Mouse (Mus musculus): ENCODE data around the gene Zbtb11. TPM values are rescaled to one million over a fixed set of nuclear protein-coding genes. Genes with fewer than 3 reads are reported as not detected.
A peak's percentile ranks its signal among the peaks of the same experiment; 100 is the strongest.

Gene Zbtb11
- polyA plus RNA-seq, 1 experiment from 2014 or later: 24.4 TPM

- Histone ChIP-seq H3K27ac (replicated peaks; ENCODE audit: low read depth, low read length) (no peak overlapping the region), H3K36me3 (ENCODE audit: control insufficient read depth, insufficient read depth, low read length) (peaks cover 9% of the 10 kb centered on the region), H3K4me3 (replicated peaks; ENCODE audit: low read depth, low read length) (no peak overlapping the region), H3K27me3 (ENCODE audit: control insufficient read depth, insufficient read depth, low read length) (no peaks in the 10 kb centered on the region), H3K9me3 (ENCODE audit: control insufficient read depth, low read length) (no peaks in the 10 kb centered on the region), H3K9ac (replicated peaks; ENCODE audit: low read length) (no peak overlapping the region), H3K4me2 (ENCODE audit: low read length) (no peak overlapping the region), H3K4me1 (ENCODE audit: control insufficient read depth, insufficient read depth, low read length) (peaks cover 7% of the 10 kb centered on the region)
- peak; percentile 63 for DNase-seq
- ATAC-seq (ENCODE audit: low FRiP score, low TSS enrichment): no peak
- WGBS: 70% methylated on average over 4 of the region's 4 CpGs
Observed at GRCm38 (mm10) chr16:55964126-55964949, 9.3 kb upstream of the Zbtb11 start.

GRCm38 (mm10) chr16:55966212-55966871 is 7.3 kb upstream of the Zbtb11 start, which contains the start of gene Rpl24:
Gene Rpl24 (plus strand): TSS chr16:55966275.
- Histone ChIP-seq H3K9ac (replicated peaks; ENCODE audit: low read length) (peak within 1 kb of the TSS; percentile 89), H3K27ac (replicated peaks; ENCODE audit: low read depth, low read length) (peak within 1 kb of the TSS; percentile 80), H3K4me2 (ENCODE audit: low read length) (peak within 1 kb of the TSS; percentile 91), H3K27me3 (ENCODE audit: control insufficient read depth, insufficient read depth, low read length) (no peaks in the 10 kb centered on the region), H3K4me3 (replicated peaks; ENCODE audit: low read depth, low read length) (peak within 1 kb of the TSS; percentile 74), H3K36me3 (ENCODE audit: control insufficient read depth, insufficient read depth, low read length) (peaks cover 29% of the 10 kb centered on the region), H3K4me1 (ENCODE audit: control insufficient read depth, insufficient read depth, low read length) (peaks cover 7% of the 10 kb centered on the region), H3K9me3 (ENCODE audit: control insufficient read depth, low read length) (no peaks in the 10 kb centered on the region)
- WGBS: under 1% methylated on average over 42 of the region's 42 CpGs
- ATAC-seq (ENCODE audit: low FRiP score, low TSS enrichment) (peak; percentile 94), DNase-seq (peak; percentile 97)

GRCm38 (mm10) chr16:55967221-55967620 is 6.5 kb upstream of the Zbtb11 start:
- H3K4me2 ChIP-seq (ENCODE audit: low read length): peak overlapping the region; percentile 91
- H3K36me3 ChIP-seq (ENCODE audit: control insufficient read depth, insufficient read depth, low read length): peaks cover 38% of the 10 kb centered on the region
- H3K27ac ChIP-seq (replicated peaks; ENCODE audit: low read depth, low read length): no peak overlapping the region
- ATAC-seq (ENCODE audit: low FRiP score, low TSS enrichment) (no peak), DNase-seq (no peak)
- H3K4me3 ChIP-seq (replicated peaks; ENCODE audit: low read depth, low read length): peak overlapping the region; percentile 74
- H3K9ac ChIP-seq (replicated peaks; ENCODE audit: low read length): peak overlapping the region; percentile 89
- peaks cover 7% of the 10 kb centered on the region for H3K4me1 ChIP-seq (ENCODE audit: control insufficient read depth, insufficient read depth, low read length)
- WGBS: 46% methylated on average over 1 of the region's 1 CpGs
- H3K9me3 ChIP-seq (ENCODE audit: control insufficient read depth, low read length): no peaks in the 10 kb centered on the region
- H3K27me3 ChIP-seq (ENCODE audit: control insufficient read depth, insufficient read depth, low read length): no peaks in the 10 kb centered on the region

- H3K4me2 ChIP-seq (ENCODE audit: low read length): no peak overlapping the region
- peaks cover 39% of the 10 kb centered on the region for H3K36me3 ChIP-seq (ENCODE audit: control insufficient read depth, insufficient read depth, low read length)
- peaks cover 11% of the 10 kb centered on the region for H3K4me1 ChIP-seq (ENCODE audit: control insufficient read depth, insufficient read depth, low read length)
- no peak for ATAC-seq (ENCODE audit: low FRiP score, low TSS enrichment)
- 86% methylated on average over 3 of the region's 3 CpGs for WGBS
- no peak overlapping the region for H3K4me3 ChIP-seq (replicated peaks; ENCODE audit: low read depth, low read length)
- H3K27me3 ChIP-seq (ENCODE audit: control insufficient read depth, insufficient read depth, low read length): no peaks in the 10 kb centered on the region
- no peak overlapping the region for H3K9ac ChIP-seq (replicated peaks; ENCODE audit: low read length)
- peak; percentile 68 for DNase-seq
- no peaks in the 10 kb centered on the region for H3K9me3 ChIP-seq (ENCODE audit: control insufficient read depth, low read length)
- H3K27ac ChIP-seq (replicated peaks; ENCODE audit: low read depth, low read length): no peak overlapping the region
Observed at GRCm38 (mm10) chr16:55969147-55969546, 4.5 kb upstream of the Zbtb11 start.

- Histone ChIP-seq H3K4me3 (replicated peaks; ENCODE audit: low read depth, low read length) (no peak overlapping the region), H3K4me1 (ENCODE audit: control insufficient read depth, insufficient read depth, low read length) (peaks cover 19% of the 10 kb centered on the region), H3K4me2 (ENCODE audit: low read length) (no peak overlapping the region), H3K27me3 (ENCODE audit: control insufficient read depth, insufficient read depth, low read length) (no peaks in the 10 kb centered on the region), H3K36me3 (ENCODE audit: control insufficient read depth, insufficient read depth, low read length) (peaks cover 39% of the 10 kb centered on the region), H3K9me3 (ENCODE audit: control insufficient read depth, low read length) (no peaks in the 10 kb centered on the region), H3K9ac (replicated peaks; ENCODE audit: low read length) (no peak overlapping the region), H3K27ac (replicated peaks; ENCODE audit: low read depth, low read length) (no peak overlapping the region)
- no peak for ATAC-seq (ENCODE audit: low FRiP score, low TSS enrichment)
- 92% methylated on average over 5 of the region's 5 CpGs for WGBS
- DNase-seq: no peak
Observed at GRCm38 (mm10) chr16:55970416-55970815, 3.3 kb upstream of the Zbtb11 start.

- ATAC-seq (ENCODE audit: low FRiP score, low TSS enrichment) (no peak), DNase-seq (no peak)
- H3K9ac ChIP-seq (replicated peaks; ENCODE audit: low read length): no peak overlapping the region
- H3K9me3 ChIP-seq (ENCODE audit: control insufficient read depth, low read length): no peaks in the 10 kb centered on the region
- H3K36me3 ChIP-seq (ENCODE audit: control insufficient read depth, insufficient read depth, low read length): peaks cover 39% of the 10 kb centered on the region
- peaks cover 26% of the 10 kb centered on the region for H3K4me1 ChIP-seq (ENCODE audit: control insufficient read depth, insufficient read depth, low read length)
- WGBS: 78% methylated on average over 6 of the region's 6 CpGs
- no peak overlapping the region for H3K4me2 ChIP-seq (ENCODE audit: low read length)
- no peak overlapping the region for H3K27ac ChIP-seq (replicated peaks; ENCODE audit: low read depth, low read length)
- no peak overlapping the region for H3K4me3 ChIP-seq (replicated peaks; ENCODE audit: low read depth, low read length)
- no peaks in the 10 kb centered on the region for H3K27me3 ChIP-seq (ENCODE audit: control insufficient read depth, insufficient read depth, low read length)
Observed at GRCm38 (mm10) chr16:55971735-55972615, 1.7 kb upstream of the Zbtb11 start.

- Histone ChIP-seq H3K36me3 (ENCODE audit: control insufficient read depth, insufficient read depth, low read length) (peaks cover 40% of the 10 kb centered on the region), H3K27me3 (ENCODE audit: control insufficient read depth, insufficient read depth, low read length) (no peaks in the 10 kb centered on the region), H3K9me3 (ENCODE audit: control insufficient read depth, low read length) (no peaks in the 10 kb centered on the region), H3K4me1 (ENCODE audit: control insufficient read depth, insufficient read depth, low read length) (peaks cover 20% of the 10 kb centered on the region), H3K9ac (replicated peaks; ENCODE audit: low read length) (no peak overlapping the region), H3K27ac (replicated peaks; ENCODE audit: low read depth, low read length) (0 out of 2 replicates have a peak overlapping the region, but pooled peaks have one; percentile 70), H3K4me2 (ENCODE audit: low read length) (peak overlapping the region; percentile 66), H3K4me3 (replicated peaks; ENCODE audit: low read depth, low read length) (peak overlapping the region; percentile 99)
- ATAC-seq (ENCODE audit: low FRiP score, low TSS enrichment): no peak
- DNase-seq: no peak
- WGBS: 62% methylated on average over 10 of the region's 10 CpGs
Observed at GRCm38 (mm10) chr16:55972626-55973201, 969 bp upstream of the Zbtb11 start.

GRCm38 (mm10) chr16:55974256-55974902 is 696 bp downstream of the Zbtb11 start:
- peak; percentile 87 for DNase-seq
- H3K27ac ChIP-seq (replicated peaks; ENCODE audit: low read depth, low read length): peak overlapping the region; percentile 87
- peak overlapping the region; percentile 83 for H3K4me2 ChIP-seq (ENCODE audit: low read length)
- no peaks in the 10 kb centered on the region for H3K9me3 ChIP-seq (ENCODE audit: control insufficient read depth, low read length)
- H3K4me3 ChIP-seq (replicated peaks; ENCODE audit: low read depth, low read length): peak overlapping the region; percentile 99
- peaks cover 36% of the 10 kb centered on the region for H3K36me3 ChIP-seq (ENCODE audit: control insufficient read depth, insufficient read depth, low read length)
- peak; percentile 72 for ATAC-seq (ENCODE audit: low FRiP score, low TSS enrichment)
- WGBS: under 1% methylated on average over 53 of the region's 55 CpGs
- peak overlapping the region; percentile 87 for H3K9ac ChIP-seq (replicated peaks; ENCODE audit: low read length)
- peaks cover 20% of the 10 kb centered on the region for H3K4me1 ChIP-seq (ENCODE audit: control insufficient read depth, insufficient read depth, low read length)
- H3K27me3 ChIP-seq (ENCODE audit: control insufficient read depth, insufficient read depth, low read length): no peaks in the 10 kb centered on the region

Measured in midbrain, embryonic 14.5 days (tissue).